Mouse (Mus musculus) C2C12 (cell line): ENCODE results near the gene Bptf. TPM values are rescaled to one million over a fixed set of nuclear protein-coding genes. Genes with fewer than 3 reads are reported as not detected.

Experiments used
- H3K27me3 ChIP-seq: one replicate; pipeline ENCODE4 v1.6.1; 2011; ENCODE audit not compliant: control insufficient read depth, insufficient read depth, insufficient read length
- H3K36me3 ChIP-seq: one replicate; pipeline ENCODE4 v1.6.1; 2011; ENCODE audit not compliant: control insufficient read depth, insufficient read depth
- H3K4me3 ChIP-seq: one replicate; pipeline ENCODE4 v1.5.1; 2011; ENCODE audit warnings: mild to moderate bottlenecking, control low read depth; ENCODE audit not compliant: poor library complexity, insufficient read depth, severe bottlenecking
- H3K79me2 ChIP-seq: one replicate; pipeline ENCODE4 v1.6.1; 2011; ENCODE audit not compliant: control insufficient read depth, insufficient read depth
- H3K79me3 ChIP-seq: one replicate; pipeline ENCODE4 v1.6.1; 2011; ENCODE audit warnings: low read depth, control low read depth
- H3ac ChIP-seq: one replicate; pipeline ENCODE3; 2011; ENCODE audit warnings: low read depth; ENCODE audit not compliant: control insufficient read depth, insufficient read length
- CEBPB ChIP-seq: IDR thresholded peaks from one replicate; pipeline ENCODE4 v1.6.1; 2011; ENCODE audit warnings: low read depth, mild to moderate bottlenecking, control low read depth, moderate library complexity
- CTCF ChIP-seq: IDR thresholded peaks from one replicate; pipeline ENCODE4 v1.5.1; 2011; ENCODE audit not compliant: control insufficient read depth, insufficient read depth, insufficient read length
- FOSL1 ChIP-seq: IDR thresholded peaks from one replicate; pipeline ENCODE4 v1.8.0; 2011; ENCODE audit warnings: mild to moderate bottlenecking, low read length; ENCODE audit not compliant: poor library complexity, insufficient read depth, severe bottlenecking
- MAX ChIP-seq: IDR thresholded peaks from one replicate; pipeline ENCODE4 v1.6.1; 2011; ENCODE audit warnings: mild to moderate bottlenecking, control low read depth
- MYOD1 ChIP-seq: IDR thresholded peaks from one replicate; pipeline ENCODE4 v1.6.1; 2011; ENCODE audit warnings: low read depth; ENCODE audit not compliant: control insufficient read depth, insufficient read length
- MYOG ChIP-seq: IDR thresholded peaks from one replicate; pipeline ENCODE4 v1.6.1; 2011; ENCODE audit not compliant: control insufficient read depth, insufficient read length; ENCODE audit errors: extremely low read depth
- USF1 ChIP-seq: IDR thresholded peaks from one replicate; pipeline ENCODE4 v1.6.1; 2011; ENCODE audit warnings: low read depth, mild to moderate bottlenecking, control low read depth, moderate library complexity
- polyA plus RNA-seq: library from polyadenylated mRNA; unstranded; fragments of >200 nt; fragmentation: generic; extraction: Trizol; gene quantifications from one replicate; pipeline ENCODE4 v1.2.1, GENCODE M21; 2012; ENCODE audit warnings: missing spikeins

Gene Bptf
- polyA plus RNA-seq, 1 experiment, result 14.8 TPM

DNA sequence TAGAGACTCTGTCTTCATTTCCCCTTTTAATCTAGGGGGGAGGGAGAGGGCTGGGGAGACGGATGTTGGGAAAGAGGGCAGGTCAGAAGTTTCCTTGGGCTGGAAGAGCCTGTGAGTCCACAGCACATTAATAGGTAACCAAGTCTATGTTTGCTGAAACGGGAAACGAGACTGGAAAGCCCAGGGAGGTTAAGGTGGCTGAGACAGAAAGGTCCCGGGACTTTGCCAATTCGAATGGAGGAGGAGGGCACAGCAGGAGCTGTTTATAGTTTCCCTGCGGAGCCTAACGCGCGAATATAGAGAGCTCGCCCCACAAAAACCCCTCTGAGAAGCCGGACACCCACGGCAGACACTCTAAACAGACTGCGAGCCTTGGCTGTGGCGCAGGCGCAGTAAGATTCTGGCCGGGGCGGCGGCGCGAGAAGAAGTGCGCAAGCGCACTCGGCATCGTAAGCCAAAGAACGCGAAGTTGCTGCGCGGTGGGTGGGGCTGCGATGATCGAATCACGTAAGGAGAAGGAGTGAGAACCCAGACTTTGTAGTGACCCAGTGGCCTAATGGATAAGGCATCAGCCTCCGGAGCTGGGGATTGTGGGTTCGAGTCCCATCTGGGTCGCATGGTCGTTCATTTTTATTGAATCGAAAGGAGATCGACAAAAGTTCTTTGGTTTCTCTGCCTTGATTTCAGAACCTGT lies 119.5 kb downstream of the Bptf start:
- Histone ChIP-seq H3ac (peak overlapping the region; percentile 72), H3K79me3 (peaks cover 2% of the 10 kb centered on the region), H3K36me3 (no peaks in the 10 kb centered on the region), H3K4me3 (peak overlapping the region; percentile 51), H3K27me3 (no peaks in the 10 kb centered on the region), H3K79me2 (no peaks in the 10 kb centered on the region)
- TF ChIP-seq CTCF (no peak), CEBPB (no peak), MYOG (no peak), MYOD1 (no peak), USF1 (no peak), FOSL1 (no peak)

- Histone ChIP-seq H3ac (peak overlapping the region; percentile 2), H3K4me3 (peak overlapping the region; percentile 51), H3K79me2 (no peaks in the 10 kb centered on the region), H3K79me3 (peaks cover 2% of the 10 kb centered on the region), H3K27me3 (no peaks in the 10 kb centered on the region), H3K36me3 (no peaks in the 10 kb centered on the region)
- no peak for TF ChIP-seq FOSL1
- TF ChIP-seq MYOD1, result no peak
- TF ChIP-seq CEBPB, result no peak
- TF ChIP-seq USF1, result no peak
- TF ChIP-seq CTCF, result no peak
- TF ChIP-seq MYOG, result no peak
- TF ChIP-seq MAX, result no peak
These were observed 120.1 kb downstream of the Bptf start for GRCm38 (mm10) chr11:107011669-107012323.

GRCm38 (mm10) chr11:107011171-107011570 lies 120.8 kb downstream of the Bptf start:
- no peak for TF ChIP-seq USF1
- TF ChIP-seq MAX, result no peak
- TF ChIP-seq CEBPB, result no peak
- H3K4me3 ChIP-seq, result no peak overlapping the region
- H3K27me3 ChIP-seq, result no peaks in the 10 kb centered on the region

DNA sequence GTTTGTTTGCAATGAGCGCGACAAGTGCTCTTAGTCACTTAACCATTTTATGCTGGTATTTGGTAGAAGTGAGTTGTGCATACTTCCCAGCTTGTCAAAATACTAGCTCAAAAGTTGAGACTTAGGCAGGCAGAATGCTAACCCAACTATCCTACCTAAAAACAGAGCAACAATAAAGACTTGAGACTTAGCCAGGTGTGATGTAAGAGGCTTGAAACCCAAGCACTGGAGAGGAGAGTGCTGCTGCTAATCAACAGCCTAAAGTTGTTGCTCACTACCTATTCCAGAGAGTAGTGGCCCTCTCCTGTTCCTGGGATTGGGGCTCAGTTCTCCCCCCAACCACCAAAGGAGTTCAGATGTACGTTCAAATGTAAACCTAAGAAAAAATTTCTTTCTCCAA lies 121.5 kb downstream of the Bptf start:
- no peak for TF ChIP-seq CEBPB
- peaks cover 2% of the 10 kb centered on the region for H3K79me3 ChIP-seq

More at GRCm38 (mm10) chr11:107011171-107011570, 120.8 kb downstream of the Bptf start:
- no peak overlapping the region for H3ac ChIP-seq
- no peaks in the 10 kb centered on the region for H3K79me2 ChIP-seq
- H3K79me3 ChIP-seq, result peaks cover 2% of the 10 kb centered on the region
- no peaks in the 10 kb centered on the region for H3K36me3 ChIP-seq

DNA sequence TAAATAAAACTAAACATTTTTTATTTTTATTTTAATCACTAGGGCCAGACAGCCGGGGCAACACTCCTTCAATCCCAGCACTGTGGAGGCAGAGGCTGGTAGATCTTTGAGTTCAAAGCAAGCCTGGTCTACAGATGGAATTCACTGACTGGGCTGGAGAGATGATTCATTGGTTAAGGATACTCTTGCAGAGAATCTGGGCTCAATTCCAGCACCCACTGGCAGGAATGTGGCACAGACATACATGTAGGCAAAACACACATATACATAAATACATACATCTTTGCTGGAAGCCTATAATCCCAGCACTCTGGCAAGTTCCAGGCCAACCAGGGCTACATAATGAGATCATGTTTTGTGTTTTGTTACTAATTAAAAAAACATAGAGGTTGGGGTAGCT lies 126.4 kb downstream of the Bptf start:
- TF ChIP-seq MAX, result no peak
- peak; percentile 1 for TF ChIP-seq FOSL1
- TF ChIP-seq MYOG, result no peak

More for the DNA sequence above, 121.5 kb downstream of the Bptf start:
- H3K36me3 ChIP-seq, result no peaks in the 10 kb centered on the region
- H3ac ChIP-seq, result no peak overlapping the region
- no peaks in the 10 kb centered on the region for H3K79me2 ChIP-seq
- H3K4me3 ChIP-seq, result no peak overlapping the region
- H3K27me3 ChIP-seq, result no peaks in the 10 kb centered on the region

GRCm38 (mm10) chr11:107001760-107002675 lies 129.9 kb downstream of the Bptf start:
- Histone ChIP-seq H3K79me3 (peaks cover 21% of the 10 kb centered on the region), H3K36me3 (peaks cover 16% of the 10 kb centered on the region), H3K4me3 (no peak overlapping the region), H3K79me2 (peaks cover 23% of the 10 kb centered on the region), H3K27me3 (no peaks in the 10 kb centered on the region), H3ac (no peak overlapping the region)
- TF ChIP-seq MYOD1 (no peak), MYOG (no peak), CTCF (no peak)

More for the DNA sequence above, 126.4 kb downstream of the Bptf start:
- Histone ChIP-seq H3K36me3 (no peaks in the 10 kb centered on the region), H3K27me3 (no peaks in the 10 kb centered on the region), H3ac (no peak overlapping the region), H3K79me3 (no peaks in the 10 kb centered on the region), H3K79me2 (no peaks in the 10 kb centered on the region), H3K4me3 (no peak overlapping the region)
